Mouse (Mus musculus) midbrain, embryonic 11.5 days (tissue): ENCODE measurements at regions not wholly inside any gene's neighbourhood (a gene's known extent, or its start where the extent isn't known, plus 50 kb on each side); places are given as distances from the start of the nearest gene placed in this dataset.

Experiments used
- ATAC-seq: fragments of 200-750 bp; cut with Nextera tagmentation; 2 replicates; pipeline ENCODE4 v1.8.0; 2017; ENCODE audit warnings: moderate TSS enrichment, moderate library complexity; ENCODE audit not compliant: low FRiP score
- DNase-seq: peaks from one replicate; pipeline ENCODE4 v3.0.0; 2015; ENCODE audit warnings: low spot score; ENCODE audit errors: missing footprints
- H3K27ac ChIP-seq: fragments of 300-500 bp; sonication (generic); 2 replicates; pipeline ENCODE4 v1.5.1; 2014; ENCODE audit warnings: low read depth, low read length
- H3K27me3 ChIP-seq: fragments of 300-500 bp; sonication (generic); 2 replicates; pipeline ENCODE4 v1.6.1; 2014; ENCODE audit warnings: mild to moderate bottlenecking, low read length, moderate library complexity, mixed read lengths; ENCODE audit not compliant: control insufficient read depth, insufficient read depth
- H3K36me3 ChIP-seq: fragments of 300-500 bp; sonication (generic); 2 replicates; pipeline ENCODE4 v1.6.1; 2014; ENCODE audit warnings: mild to moderate bottlenecking, low read length, moderate library complexity, mixed read lengths; ENCODE audit not compliant: control insufficient read depth, insufficient read depth
- H3K4me1 ChIP-seq: fragments of 300-500 bp; sonication (generic); 2 replicates; pipeline ENCODE4 v1.6.1; 2014; ENCODE audit warnings: low read length; ENCODE audit not compliant: control insufficient read depth, insufficient read depth
- H3K4me2 ChIP-seq: fragments of 300-500 bp; sonication (generic); 2 replicates; pipeline ENCODE4 v1.6.1; 2014; ENCODE audit warnings: mild to moderate bottlenecking, moderate library complexity
- H3K4me3 ChIP-seq: fragments of 300-500 bp; sonication (generic); 2 replicates; pipeline ENCODE4 v1.5.1; 2014; ENCODE audit warnings: low read depth, low read length
- H3K9ac ChIP-seq: fragments of 300-500 bp; sonication (generic); 2 replicates; pipeline ENCODE4 v1.6.1; 2014; ENCODE audit warnings: low read length
- H3K9me3 ChIP-seq: fragments of 300-500 bp; sonication (generic); 2 replicates; pipeline ENCODE4 v1.6.1; 2016; ENCODE audit warnings: low read length; ENCODE audit not compliant: control insufficient read depth
- WGBS: fragments of 180-500 bp; shearing (Covaris S2); extraction: QIAGEN DNeasy Blood & Tissue Kit; methylation state at CpG from one replicate; pipeline ENCODE4 v1.1.7; 2014; 5-methylcytosine and 5-hydroxymethylcytosine counted together

GRCm38 (mm10) chr13:44250474-44251201, 466.1 kb downstream of the Cd83 start:
- H3K27ac ChIP-seq: no peak overlapping the region
- 82% methylated on average over 11 of the region's 11 CpGs for WGBS
- no peaks in the 10 kb centered on the region for H3K36me3 ChIP-seq
- no peak overlapping the region for H3K4me2 ChIP-seq
- H3K9me3 ChIP-seq: no peaks in the 10 kb centered on the region
- H3K27me3 ChIP-seq: no peaks in the 10 kb centered on the region
- no peak overlapping the region for H3K9ac ChIP-seq
- ATAC-seq (no peak), DNase-seq (peak; percentile 66)
- H3K4me1 ChIP-seq: no peaks in the 10 kb centered on the region
- no peak overlapping the region for H3K4me3 ChIP-seq

- Histone ChIP-seq H3K27ac (no peak overlapping the region), H3K4me3 (no peak overlapping the region), H3K9me3 (no peaks in the 10 kb centered on the region), H3K4me2 (no peak overlapping the region), H3K9ac (no peak overlapping the region), H3K36me3 (no peaks in the 10 kb centered on the region), H3K27me3 (no peaks in the 10 kb centered on the region), H3K4me1 (no peaks in the 10 kb centered on the region)
- peak; percentile 14 for DNase-seq
- ATAC-seq: no peak
- WGBS: 88% methylated on average over 1 of the region's 1 CpGs
Observed at GRCm38 (mm10) chr13:44251503-44251902, 466.9 kb downstream of the Cd83 start.

GRCm38 (mm10) chr13:44252496-44252895, 467.9 kb downstream of the Cd83 start:
- ATAC-seq (no peak), DNase-seq (no peak)
- H3K9me3 ChIP-seq: no peaks in the 10 kb centered on the region
- H3K4me2 ChIP-seq: no peak overlapping the region
- H3K27ac ChIP-seq: no peak overlapping the region
- H3K4me3 ChIP-seq: no peak overlapping the region
- 85% methylated on average over 3 of the region's 3 CpGs for WGBS
- H3K27me3 ChIP-seq: no peaks in the 10 kb centered on the region
- H3K36me3 ChIP-seq: no peaks in the 10 kb centered on the region
- no peak overlapping the region for H3K9ac ChIP-seq
- H3K4me1 ChIP-seq: no peaks in the 10 kb centered on the region

- H3K27me3 ChIP-seq: no peaks in the 10 kb centered on the region
- H3K4me1 ChIP-seq: no peaks in the 10 kb centered on the region
- ATAC-seq (no peak), DNase-seq (no peak)
- no peaks in the 10 kb centered on the region for H3K36me3 ChIP-seq
- no peak overlapping the region for H3K27ac ChIP-seq
- H3K4me2 ChIP-seq: no peak overlapping the region
- 94% methylated on average over 10 of the region's 10 CpGs for WGBS
- no peak overlapping the region for H3K4me3 ChIP-seq
- H3K9ac ChIP-seq: no peak overlapping the region
- H3K9me3 ChIP-seq: 0 out of 2 replicates have a peak, but pooled peaks cover 2% of the 10 kb centered on the region
Observed at GRCm38 (mm10) chr13:44258422-44258821, 470.9 kb upstream of the Jarid2 start.

DNA sequence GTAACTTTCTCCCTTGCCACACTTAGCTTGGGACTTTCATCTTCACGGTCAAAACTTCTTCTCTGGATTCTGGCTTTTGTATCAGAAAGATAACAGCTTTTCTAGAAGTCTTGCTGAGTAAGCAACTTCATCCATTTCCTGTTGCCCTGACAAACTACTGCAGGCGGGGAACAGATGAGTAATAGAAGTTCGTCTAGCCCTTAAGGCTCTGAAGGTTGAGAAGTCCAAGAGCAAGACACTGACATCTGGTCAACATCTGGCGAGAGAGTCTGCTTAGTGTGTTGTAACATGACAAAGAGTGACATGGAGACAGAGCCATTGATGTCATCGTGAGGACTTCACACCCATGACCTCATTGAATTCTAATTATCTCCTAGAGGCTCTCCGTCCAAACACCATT, 469.2 kb upstream of the Jarid2 start:
- ATAC-seq (no peak), DNase-seq (peak; percentile 78)
- no peaks in the 10 kb centered on the region for H3K27me3 ChIP-seq
- no peaks in the 10 kb centered on the region for H3K36me3 ChIP-seq
- H3K4me2 ChIP-seq: no peak overlapping the region
- 80% methylated on average over 6 of the region's 6 CpGs for WGBS
- no peak overlapping the region for H3K4me3 ChIP-seq
- no peak overlapping the region for H3K9ac ChIP-seq
- H3K9me3 ChIP-seq: 0 out of 2 replicates have a peak, but pooled peaks cover 2% of the 10 kb centered on the region
- H3K4me1 ChIP-seq: no peaks in the 10 kb centered on the region
- H3K27ac ChIP-seq: no peak overlapping the region

GRCm38 (mm10) chr13:44260637-44261333, 468.5 kb upstream of the Jarid2 start:
- DNase-seq (no peak), ATAC-seq (no peak)
- Histone ChIP-seq H3K9me3 (0 out of 2 replicates have a peak, but pooled peaks cover 2% of the 10 kb centered on the region), H3K4me1 (no peaks in the 10 kb centered on the region), H3K9ac (no peak overlapping the region), H3K4me3 (no peak overlapping the region), H3K36me3 (no peaks in the 10 kb centered on the region), H3K27me3 (no peaks in the 10 kb centered on the region), H3K4me2 (no peak overlapping the region), H3K27ac (no peak overlapping the region)
- 84% methylated on average over 8 of the region's 8 CpGs for WGBS

DNA sequence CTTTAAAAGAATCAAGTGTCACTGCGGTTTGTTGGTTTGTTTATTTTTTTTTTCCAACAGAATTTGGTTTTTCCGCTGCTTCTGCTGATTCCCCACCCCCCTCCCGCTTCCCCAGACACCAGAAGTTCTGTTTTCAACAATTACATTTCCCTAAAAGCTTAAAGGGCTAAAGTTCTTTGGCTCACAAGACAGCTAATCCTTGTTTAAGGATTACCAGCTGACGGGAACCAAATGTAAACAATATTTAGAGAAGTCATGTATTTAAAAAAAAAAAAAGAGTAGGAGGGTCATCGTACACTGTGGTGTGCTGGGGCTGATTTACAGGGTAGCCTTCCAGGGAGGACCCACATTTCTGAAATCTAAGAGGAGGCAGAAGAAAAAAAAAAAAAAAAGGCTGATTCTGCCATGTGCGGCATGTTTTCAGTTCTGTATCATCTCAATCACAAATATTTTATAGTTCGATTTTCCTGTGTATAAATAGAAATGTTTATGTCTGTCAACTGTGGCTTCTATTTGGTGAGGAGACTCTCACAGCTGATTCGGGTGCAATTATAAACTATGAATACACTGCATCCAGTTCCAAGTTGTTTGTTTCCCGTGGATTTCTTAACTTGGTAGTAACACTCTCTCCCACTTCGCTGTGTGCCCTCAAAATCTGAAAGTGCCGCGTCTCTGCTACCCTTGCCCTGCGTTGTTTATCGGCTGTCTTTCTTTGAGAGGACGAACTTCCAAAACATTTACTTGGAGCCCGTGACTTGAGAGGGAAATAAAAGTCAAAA, 456.3 kb upstream of the Jarid2 start:
- Histone ChIP-seq H3K4me3 (no peak overlapping the region), H3K27me3 (no peaks in the 10 kb centered on the region), H3K9ac (no peak overlapping the region), H3K4me1 (no peaks in the 10 kb centered on the region), H3K27ac (no peak overlapping the region), H3K36me3 (no peaks in the 10 kb centered on the region), H3K4me2 (no peak overlapping the region), H3K9me3 (no peaks in the 10 kb centered on the region)
- WGBS: 81% methylated on average over 16 of the region's 16 CpGs
- ATAC-seq (no peak), DNase-seq (peak; percentile 81)

DNA sequence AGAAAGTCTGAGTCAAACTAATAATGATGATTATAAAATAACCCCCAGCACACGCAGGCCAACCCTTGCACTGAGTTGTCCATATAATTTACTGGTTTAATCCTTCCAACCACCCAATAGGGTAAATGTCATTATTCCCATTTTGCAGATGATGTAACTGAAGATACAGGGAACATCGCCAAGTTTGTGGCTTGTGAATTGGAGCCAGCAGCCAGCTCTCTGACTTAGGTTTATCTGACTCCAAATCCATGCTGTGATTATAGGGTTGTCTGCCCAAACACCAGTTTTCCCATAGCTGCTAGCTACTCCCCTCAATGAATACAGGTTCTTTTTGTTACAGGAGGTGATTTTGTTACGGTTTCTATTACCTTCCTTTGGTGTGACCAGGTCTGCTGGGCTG, 451.3 kb upstream of the Jarid2 start:
- no peaks in the 10 kb centered on the region for H3K4me1 ChIP-seq
- WGBS: 92% methylated on average over 3 of the region's 3 CpGs
- H3K27ac ChIP-seq: no peak overlapping the region
- no peaks in the 10 kb centered on the region for H3K9me3 ChIP-seq
- DNase-seq (no peak), ATAC-seq (no peak)
- no peaks in the 10 kb centered on the region for H3K36me3 ChIP-seq
- H3K4me2 ChIP-seq: no peak overlapping the region
- H3K27me3 ChIP-seq: no peaks in the 10 kb centered on the region
- no peak overlapping the region for H3K9ac ChIP-seq
- no peak overlapping the region for H3K4me3 ChIP-seq

DNA sequence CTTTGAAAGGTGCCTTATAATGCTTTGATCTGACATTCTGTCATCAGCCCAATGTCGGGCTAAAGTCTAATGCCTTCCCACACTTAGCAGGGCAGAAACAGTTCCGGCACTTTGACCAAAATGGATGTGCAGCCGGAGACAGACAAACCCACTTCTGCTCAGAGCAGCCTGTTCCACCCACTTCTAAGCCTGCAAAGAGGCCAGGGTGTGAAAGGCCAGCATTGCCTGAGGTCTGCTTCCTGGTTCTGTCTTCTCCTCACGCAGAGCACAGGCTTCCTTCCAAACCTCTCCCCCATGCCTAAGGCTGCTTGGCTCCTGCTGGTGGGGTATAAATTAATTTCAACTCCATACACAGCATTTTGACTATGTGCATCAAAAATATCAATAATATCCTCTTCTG, 450.2 kb upstream of the Jarid2 start:
- Histone ChIP-seq H3K4me1 (no peaks in the 10 kb centered on the region), H3K27me3 (no peaks in the 10 kb centered on the region), H3K9ac (no peak overlapping the region), H3K4me2 (no peak overlapping the region), H3K9me3 (no peaks in the 10 kb centered on the region), H3K27ac (no peak overlapping the region), H3K36me3 (no peaks in the 10 kb centered on the region), H3K4me3 (no peak overlapping the region)
- no peak for ATAC-seq
- peak; percentile 77 for DNase-seq
- 70% methylated on average over 4 of the region's 4 CpGs for WGBS
